Mouse (Mus musculus): ENCODE measurements at regions not wholly inside any gene's neighbourhood (a gene's known extent, or its start where the extent isn't known, plus 50 kb on each side); places are given as distances from the start of the nearest gene placed in this dataset.
A peak's percentile ranks its signal among the peaks of the same experiment; 100 is the strongest.

DNA sequence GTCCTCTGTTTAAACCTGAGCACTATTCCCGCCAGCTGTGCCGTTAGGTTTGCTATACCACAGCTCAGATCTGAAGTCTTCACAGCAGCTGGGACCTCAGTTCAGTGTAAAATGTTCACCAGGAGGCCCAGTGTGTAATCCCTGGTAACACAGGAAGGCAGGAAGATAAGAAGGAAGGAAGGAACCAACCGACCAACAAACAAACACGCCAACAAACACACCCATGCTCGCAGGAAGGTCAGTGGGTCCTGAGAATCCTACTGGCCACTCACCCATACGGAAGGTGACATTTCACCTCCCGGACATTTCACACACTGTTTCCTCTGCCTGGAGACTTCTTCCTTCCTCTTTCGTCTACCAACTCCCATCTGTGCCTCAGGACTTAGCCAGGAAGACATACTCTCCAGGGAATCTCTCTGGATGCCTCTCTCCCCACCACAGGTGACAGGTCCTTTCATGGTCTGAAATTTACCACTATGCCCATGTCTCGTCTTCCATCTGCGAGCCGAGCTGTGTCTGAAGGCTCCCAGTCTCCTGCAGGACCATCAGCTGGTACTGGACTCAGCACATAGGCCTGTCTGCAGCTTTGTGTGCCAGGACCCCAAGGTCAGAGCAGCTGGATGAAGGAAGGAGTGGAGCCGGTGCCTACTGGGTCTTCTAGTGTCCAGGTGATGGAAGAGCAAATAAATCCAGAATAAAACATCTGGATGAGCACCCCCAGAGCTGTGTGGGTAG, 61.1 kb upstream of the Xpa start:
- DNase-seq, result no peak

DNA sequence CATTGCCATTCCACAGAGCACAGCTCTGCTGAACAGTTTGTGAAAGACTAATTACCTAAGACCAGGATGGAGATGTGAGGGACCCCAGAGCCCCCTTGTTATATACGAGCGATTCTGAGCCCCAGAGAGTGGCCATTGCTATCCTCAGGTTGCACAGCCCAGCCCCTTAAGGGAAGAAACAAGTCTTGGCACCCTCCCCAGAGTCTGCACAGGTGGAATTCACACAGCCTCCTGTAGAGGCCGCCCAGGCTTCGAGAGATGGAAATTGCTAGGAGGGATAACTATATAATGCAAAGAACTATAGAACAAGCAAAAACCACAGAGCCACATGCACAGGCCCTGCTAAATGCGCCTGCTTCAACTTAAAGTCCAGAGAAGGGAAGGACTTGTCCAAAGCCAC, 62.7 kb upstream of the Xpa start:
- DNase-seq, result peak; percentile 58 to 68

DNA sequence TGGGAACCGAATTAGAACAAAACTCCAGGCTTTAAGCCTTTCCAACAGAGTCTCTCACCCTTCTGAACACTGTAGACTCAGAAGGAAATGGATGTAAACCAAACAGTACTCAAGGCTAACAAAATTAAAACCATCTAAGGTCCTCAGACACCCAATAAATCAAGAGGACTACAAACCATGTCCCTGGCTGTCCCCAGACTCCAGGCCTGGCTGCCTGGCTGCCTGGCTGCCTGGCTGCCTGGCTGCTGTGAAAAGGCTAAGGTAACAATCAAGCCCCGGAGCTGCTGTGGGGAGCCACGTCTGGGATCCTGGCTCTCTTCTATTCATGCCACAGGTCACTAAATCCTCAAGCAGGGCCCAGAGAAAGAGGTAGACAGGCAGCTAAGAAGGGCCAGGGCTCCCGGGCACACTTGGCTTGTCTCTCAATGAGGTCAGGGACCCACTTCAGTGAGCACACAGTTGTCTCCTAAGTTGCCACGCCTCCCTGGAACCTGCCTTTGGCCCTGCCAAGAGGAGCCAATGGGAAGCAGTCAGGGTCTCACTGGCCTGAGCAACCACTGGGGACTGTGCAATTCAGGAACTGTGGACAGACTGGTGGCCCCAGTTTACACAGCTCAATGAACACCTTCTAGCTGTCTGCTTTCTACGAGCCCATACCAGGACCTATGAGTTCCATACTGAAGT, 72.6 kb upstream of the Xpa start:
- DNase-seq, result no peak

DNA sequence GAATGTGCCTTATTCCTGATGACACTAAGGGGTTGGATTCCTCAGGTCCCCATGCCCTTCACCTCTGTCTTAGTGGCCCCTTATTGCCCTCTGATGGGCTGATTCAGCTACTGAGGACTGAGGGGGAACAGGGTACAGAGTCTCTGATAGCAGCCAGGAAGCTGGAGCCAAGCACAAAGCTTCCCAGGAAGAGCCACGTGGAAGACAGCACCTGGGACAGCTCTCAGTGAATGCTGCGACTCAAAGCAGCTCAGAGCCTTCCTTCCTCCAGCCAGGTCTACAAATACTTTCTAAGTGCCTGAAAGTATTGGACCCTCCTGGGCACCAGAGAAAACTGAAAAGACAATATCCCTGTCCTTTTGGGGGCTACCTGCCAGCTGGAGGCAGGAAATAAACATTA, 72.3 kb upstream of the Foxe1 start:
- DNase-seq, result no peak

DNA sequence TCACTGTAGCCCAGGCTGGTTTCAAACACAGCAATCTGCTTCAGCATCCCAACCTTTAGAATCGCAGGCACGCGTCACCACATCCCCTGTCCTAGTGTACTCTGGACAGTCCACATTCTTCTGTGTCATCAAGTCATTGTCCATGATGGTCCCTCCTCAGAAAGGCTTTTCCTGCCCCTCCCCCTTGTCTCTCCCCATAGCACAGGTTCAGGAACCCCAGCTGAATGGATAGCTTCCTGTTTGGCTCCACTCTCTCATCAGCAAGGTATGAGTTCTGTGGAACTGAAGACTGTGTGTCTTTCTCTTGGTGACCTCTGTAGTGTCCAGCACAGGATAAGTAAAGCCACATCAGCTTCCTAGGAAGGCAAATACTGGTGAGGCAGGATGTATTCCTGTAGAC, 67.6 kb upstream of the Foxe1 start:
- DNase-seq, result no peak

DNA sequence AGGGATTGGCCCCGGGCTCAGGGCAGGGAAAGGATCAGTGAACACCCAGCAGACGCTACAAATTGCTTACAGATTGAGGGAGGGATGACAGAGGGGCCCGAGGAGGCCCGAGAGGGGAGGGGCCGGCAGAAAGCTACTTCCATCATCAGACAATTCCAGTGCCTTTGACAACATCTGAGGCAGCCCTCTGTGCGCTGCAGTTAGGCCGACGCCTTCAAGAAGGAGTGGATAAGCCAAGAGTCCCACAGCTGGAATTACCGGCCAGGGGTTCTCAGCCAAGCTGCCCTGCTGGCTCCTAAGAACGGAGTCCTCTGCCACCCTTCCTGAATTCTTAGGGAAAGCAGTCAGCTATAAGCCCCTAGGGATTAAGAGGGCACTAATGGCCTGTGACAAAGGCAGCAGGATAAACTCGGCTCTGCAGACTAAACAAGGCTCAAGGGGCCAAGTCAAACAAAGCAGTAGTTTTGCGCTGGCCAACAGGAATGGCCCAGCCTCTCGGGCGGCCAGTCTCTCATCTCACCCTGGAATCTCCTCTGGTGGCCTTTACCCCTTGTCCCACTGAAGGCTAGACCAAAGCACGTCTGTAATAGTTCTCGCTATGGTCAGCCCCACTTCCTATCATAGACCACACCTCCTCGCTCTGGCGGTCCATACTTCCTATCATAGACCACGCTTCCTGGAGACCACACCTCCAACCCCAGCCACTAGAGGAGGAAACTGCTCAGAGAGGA, 66.4 kb upstream of the Foxe1 start:
- no peak for DNase-seq

DNA sequence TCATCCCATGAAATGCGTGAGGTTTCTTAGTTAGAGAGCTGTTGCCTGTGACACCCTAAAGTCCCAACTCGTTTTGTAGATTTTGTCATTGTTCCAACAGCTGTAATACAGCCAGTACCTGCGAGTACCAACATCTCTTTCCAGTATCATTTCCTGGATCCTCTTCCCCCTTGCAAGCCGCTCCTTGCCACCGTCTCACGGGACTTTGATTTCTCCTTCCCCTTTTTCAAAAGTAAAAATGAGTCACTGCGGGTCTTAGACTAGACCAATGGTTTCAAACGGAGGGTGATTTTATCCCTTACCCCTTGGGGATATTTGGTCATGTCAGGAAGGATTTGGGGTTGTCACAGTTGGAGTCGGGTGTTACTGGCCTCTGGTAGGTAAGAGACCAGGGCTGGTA, 56.5 kb upstream of the Foxe1 start:
- DNase-seq, result no peak

DNA sequence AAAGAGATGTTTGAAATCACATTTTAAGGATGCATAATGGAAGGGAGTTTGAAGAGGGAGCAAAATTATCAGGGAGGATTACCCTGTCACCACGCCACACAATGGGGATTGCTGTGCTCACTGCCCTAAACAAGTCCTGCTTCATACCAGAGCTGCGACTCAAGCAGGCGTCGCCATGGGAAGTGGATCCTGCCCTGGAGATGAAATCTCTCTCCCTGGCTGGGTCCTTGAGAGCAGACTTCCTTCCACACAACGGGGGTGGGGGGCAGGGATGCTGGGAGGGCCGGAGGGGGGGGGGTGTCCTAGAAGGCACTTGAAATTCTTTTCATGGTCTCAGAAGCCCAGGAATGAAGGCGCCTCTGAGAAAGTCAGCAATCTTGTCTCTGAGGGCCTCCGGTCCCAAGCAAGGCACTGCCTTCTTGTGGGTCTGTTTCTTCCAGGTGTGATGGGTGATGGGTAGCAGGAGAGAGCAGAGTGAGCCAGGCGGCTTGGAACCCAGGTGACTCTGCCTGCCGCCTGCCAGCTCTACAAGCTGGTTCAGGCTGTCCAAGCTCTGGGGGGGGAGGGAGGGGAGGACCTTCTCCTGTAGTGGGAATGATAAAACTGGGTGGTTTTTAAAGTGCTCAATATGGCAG, 51.7 kb upstream of the Foxe1 start:
- DNase-seq, result no peak
